Mouse (Mus musculus): ENCODE measurements around the gene Sh3glb1.
"Not testable (repeated sequence)": the region's sequence is repeated elsewhere in the genome, so short reads cannot be mapped to it uniquely, and the experiment has no call there.

The Sh3glb1 gene

GRCm38 (mm10) chr3:144719901-144720747, at the start of gene Sh3glb1:
TSS of gene Sh3glb1 (minus strand) at chr3:144720335.
- DNase-seq (ENCODE audit: low spot score in 2 of 2), result peak; percentile 96 to 98

- DNase-seq (ENCODE audit: low spot score in 2 of 2), result no peak
These were observed 45.0 kb upstream of the Sh3glb1 start for GRCm38 (mm10) chr3:144765161-144765560.

- no peak for DNase-seq (ENCODE audit: low spot score in 2 of 2)
These were observed 41.3 kb upstream of the Sh3glb1 start for GRCm38 (mm10) chr3:144761454-144761853.

- peak in 1 of 2 experiments; percentile 49 for DNase-seq (ENCODE audit: low spot score in 2 of 2)
These were observed 40.6 kb upstream of the Sh3glb1 start, which contains the start of gene Clca3a1 for GRCm38 (mm10) chr3:144760592-144761309. TSS of gene Clca3a1 (minus strand) at chr3:144760977.

GRCm38 (mm10) chr3:144759719-144760118, 39.6 kb upstream of the Sh3glb1 start:
- no peak for DNase-seq (ENCODE audit: low spot score in 2 of 2)

GRCm38 (mm10) chr3:144756103-144756502, 36.0 kb upstream of the Sh3glb1 start:
- DNase-seq (ENCODE audit: low spot score in 2 of 2), result peak in 1 of 2 experiments; percentile 63

- DNase-seq (ENCODE audit: low spot score in 2 of 2), result no peak
These were observed 33.0 kb upstream of the Sh3glb1 start for GRCm38 (mm10) chr3:144753120-144753519.

- DNase-seq (ENCODE audit: low spot score in 2 of 2), result not testable (repeated sequence)
These were observed 29.2 kb upstream of the Sh3glb1 start for GRCm38 (mm10) chr3:144749062-144749963.

GRCm38 (mm10) chr3:144747706-144748105, 27.6 kb upstream of the Sh3glb1 start:
- DNase-seq (ENCODE audit: low spot score in 2 of 2), result not testable (repeated sequence)

- DNase-seq (ENCODE audit: low spot score in 2 of 2), result not testable (repeated sequence)
These were observed 18.3 kb upstream of the Sh3glb1 start for GRCm38 (mm10) chr3:144738396-144738795.

- DNase-seq (ENCODE audit: low spot score in 2 of 2), result peak in 1 of 2 experiments; percentile 70
These were observed 16.7 kb upstream of the Sh3glb1 start for GRCm38 (mm10) chr3:144736831-144737230.

GRCm38 (mm10) chr3:144723455-144723854, 3.3 kb upstream of the Sh3glb1 start:
- no peak for DNase-seq (ENCODE audit: low spot score in 2 of 2)

- DNase-seq (ENCODE audit: low spot score in 2 of 2), result not testable (repeated sequence)
These were observed 2.4 kb upstream of the Sh3glb1 start for GRCm38 (mm10) chr3:144722566-144722965.

- no peak for DNase-seq (ENCODE audit: low spot score in 2 of 2)
These were observed 1.7 kb upstream of the Sh3glb1 start for GRCm38 (mm10) chr3:144721860-144722256.

GRCm38 (mm10) chr3:144721077-144721859, 1.1 kb upstream of the Sh3glb1 start:
- DNase-seq (ENCODE audit: low spot score in 2 of 2), result no peak

- DNase-seq (ENCODE audit: low spot score in 2 of 2), result peak; percentile 57 to 68
These were observed 841 bp downstream of the Sh3glb1 start for GRCm38 (mm10) chr3:144719088-144719900.

- DNase-seq (ENCODE audit: low spot score in 2 of 2), result no peak
These were observed 1.4 kb downstream of the Sh3glb1 start for GRCm38 (mm10) chr3:144718706-144719087.

- no peak for DNase-seq (ENCODE audit: low spot score in 2 of 2)
These were observed 2.3 kb downstream of the Sh3glb1 start for GRCm38 (mm10) chr3:144717835-144718234.

GRCm38 (mm10) chr3:144717121-144717520, 3.0 kb downstream of the Sh3glb1 start:
- no peak for DNase-seq (ENCODE audit: low spot score in 2 of 2)

- DNase-seq (ENCODE audit: low spot score in 2 of 2), result no peak
These were observed 4.2 kb downstream of the Sh3glb1 start for GRCm38 (mm10) chr3:144715901-144716300.
